Mouse (Mus musculus) ovary, adult 18-20 months (tissue): ENCODE data around the gene Dscam.

Experiments
- DNase-seq: peaks from one replicate; pipeline ENCODE4 v3.0.0; 2022; ENCODE audit warnings: low spot score, mixed read lengths

Dscam gene

GRCm38 (mm10) chr16:97017171-97017738, 153.3 kb downstream of the Dscam start:
- DNase-seq, result no peak

GRCm38 (mm10) chr16:97016244-97016850, 154.2 kb downstream of the Dscam start:
- no peak for DNase-seq

DNA sequence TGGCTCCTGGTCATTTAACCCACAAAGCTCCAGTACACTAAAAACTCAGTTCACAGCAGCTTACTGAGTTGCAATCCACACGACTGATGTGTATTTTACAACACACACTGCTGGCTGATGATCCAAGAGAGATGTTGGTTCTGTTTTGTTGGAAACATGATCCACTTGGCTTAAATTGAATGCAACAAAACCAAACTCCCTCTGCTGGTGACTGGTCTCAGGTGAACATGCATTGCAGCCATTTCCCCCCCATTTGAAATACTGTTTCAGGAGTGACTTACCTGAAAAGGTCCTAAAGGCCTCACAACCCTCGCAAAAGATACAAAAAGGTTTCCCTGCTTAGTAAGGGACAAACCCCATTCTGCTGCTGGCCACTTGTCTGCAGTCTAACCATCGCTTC, 156.2 kb downstream of the Dscam start:
- no peak for DNase-seq

DNA sequence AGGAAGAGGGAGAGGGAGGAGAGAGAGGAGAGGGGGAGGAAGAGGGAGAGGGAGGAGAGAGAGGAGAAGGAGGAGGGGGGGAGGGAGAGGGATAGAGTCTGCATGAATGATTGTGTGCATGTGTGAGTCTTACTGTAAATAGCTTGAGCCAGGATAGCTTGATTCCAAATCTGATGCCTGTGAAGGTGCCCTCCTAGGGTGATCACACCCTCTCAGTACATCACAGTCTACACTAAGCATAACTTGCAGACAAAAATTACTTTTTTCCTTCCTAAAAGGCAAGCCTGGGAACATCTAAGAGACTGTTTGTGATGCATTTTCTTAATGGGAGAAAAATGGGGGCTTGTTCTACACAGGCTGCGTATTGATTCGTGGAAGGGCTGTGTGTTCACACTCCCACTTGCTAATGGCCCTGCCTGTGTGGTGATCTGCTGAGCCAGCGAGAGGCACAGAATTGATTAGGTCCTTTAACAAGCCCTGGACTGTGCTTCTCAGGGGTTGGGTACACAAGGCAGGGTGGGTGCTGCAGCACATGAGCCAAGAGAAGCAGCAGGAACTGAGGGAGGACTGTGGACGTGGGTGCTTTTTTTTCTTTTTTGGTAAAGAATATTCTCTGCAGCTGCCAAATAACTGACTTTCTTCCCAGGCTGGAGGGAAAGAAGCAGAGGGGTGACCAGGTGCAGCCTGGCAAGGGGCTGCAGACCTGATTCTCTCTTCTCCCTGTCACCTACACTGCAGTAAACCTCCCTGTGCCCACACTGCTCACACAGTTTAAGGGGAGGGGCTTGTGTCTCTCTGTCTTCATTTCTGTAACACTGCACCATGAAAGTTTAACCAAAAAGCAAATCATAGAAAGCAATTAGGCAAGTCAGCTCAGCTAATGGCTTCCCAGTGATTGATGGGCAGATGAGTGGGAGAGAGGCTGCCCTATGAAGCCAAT, 161.2 kb downstream of the Dscam start:
- DNase-seq, result no peak

GRCm38 (mm10) chr16:97007892-97008527, 162.5 kb downstream of the Dscam start:
- DNase-seq, result no peak

GRCm38 (mm10) chr16:97006854-97007182, 163.7 kb downstream of the Dscam start:
- no peak for DNase-seq

DNA sequence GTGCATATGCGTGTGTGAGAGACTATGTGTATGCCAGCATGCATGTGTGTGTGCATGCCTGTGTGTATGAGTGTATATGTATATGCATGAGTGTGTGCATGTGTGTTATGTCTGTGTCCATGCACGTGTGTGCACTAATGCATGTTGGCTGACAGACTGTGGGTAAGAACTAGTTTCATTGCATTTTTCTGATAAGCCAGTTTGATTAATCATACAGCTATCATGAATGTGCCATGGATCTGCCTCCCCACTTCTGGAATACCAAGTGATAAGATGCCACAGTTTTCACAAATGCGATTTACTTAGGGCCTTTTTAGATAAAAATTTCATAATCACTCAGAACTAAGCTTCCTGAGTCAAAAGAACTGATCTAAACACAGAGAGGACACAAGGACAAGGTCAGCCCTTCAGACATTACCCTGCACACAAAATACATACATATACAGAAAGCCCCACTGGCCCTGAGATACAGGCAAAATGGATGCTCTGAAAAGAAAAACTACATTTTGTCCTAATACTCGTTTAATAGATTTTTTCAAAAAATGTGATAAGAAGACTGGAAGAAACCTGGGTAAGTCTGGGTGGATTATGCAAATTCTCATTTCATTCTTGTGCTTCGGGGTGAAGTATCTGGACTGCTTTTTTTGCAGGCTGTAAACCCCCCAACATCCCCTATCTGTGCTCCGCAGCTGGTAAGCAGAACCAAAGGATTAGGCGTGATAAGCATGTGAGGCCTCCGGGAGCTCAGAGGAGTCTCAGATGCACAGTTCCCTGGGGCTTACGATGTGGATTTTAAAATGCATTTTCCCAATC, 164.3 kb downstream of the Dscam start:
- no peak for DNase-seq

DNA sequence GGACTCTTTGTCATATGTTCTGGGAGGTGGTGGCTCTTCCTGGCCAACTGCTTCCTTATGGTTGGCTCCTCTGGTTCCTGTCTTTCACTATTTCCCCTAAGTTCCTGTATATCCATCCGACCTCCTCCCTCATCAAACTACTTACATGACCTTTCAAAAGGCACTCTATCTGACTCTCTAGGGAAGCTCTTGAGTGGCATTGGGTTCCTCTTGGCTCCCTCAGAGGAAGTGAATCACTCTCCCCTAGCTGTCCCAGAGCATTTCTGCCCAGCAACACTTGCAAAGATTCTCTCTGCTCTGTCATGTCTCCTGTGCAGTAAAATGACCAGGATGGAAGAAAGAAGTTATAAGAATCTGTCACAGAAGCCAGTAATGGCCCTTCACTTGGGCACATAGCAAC, 166.6 kb downstream of the Dscam start:
- no peak for DNase-seq

DNA sequence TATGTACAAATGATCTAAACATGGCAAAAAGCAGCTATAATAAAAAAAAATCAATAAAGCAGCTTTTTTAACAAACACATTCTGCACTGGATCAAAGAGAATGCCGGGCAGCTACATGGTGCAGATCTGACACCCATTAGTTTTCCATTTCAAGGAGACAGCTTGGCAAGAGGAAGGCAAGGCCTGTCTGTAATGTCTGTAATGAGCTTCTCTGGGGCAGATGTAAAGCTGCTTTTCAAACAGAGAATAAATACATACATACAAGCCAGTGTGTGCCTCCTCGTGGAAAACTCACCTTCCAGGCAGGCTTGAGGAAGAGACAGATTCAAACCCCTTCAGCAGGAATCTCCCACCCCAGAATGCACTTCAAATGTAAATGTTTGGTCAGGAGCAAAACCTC, 167.7 kb downstream of the Dscam start:
- no peak for DNase-seq

DNA sequence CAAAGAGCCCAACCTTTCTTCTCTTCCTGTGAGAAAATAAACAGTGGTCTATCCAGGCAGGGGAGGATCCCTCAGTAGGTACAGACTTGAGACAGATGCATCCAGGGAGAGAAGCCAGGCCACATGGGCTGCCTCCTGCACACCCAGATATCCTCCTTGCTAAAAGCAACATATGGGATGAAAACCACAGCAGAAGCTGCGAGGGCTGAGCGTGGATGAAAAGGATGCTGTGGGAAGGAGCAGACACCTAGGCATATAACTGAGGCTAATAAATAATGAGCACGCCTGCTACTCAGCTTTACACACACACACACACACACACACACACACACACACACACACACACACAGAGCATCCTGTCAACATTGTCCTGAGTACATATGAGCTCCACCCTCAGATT, 168.4 kb downstream of the Dscam start:
- no peak for DNase-seq

- peak; percentile 6 for DNase-seq
Measured at GRCm38 (mm10) chr16:96996854-96997253, 173.7 kb downstream of the Dscam start.

DNA sequence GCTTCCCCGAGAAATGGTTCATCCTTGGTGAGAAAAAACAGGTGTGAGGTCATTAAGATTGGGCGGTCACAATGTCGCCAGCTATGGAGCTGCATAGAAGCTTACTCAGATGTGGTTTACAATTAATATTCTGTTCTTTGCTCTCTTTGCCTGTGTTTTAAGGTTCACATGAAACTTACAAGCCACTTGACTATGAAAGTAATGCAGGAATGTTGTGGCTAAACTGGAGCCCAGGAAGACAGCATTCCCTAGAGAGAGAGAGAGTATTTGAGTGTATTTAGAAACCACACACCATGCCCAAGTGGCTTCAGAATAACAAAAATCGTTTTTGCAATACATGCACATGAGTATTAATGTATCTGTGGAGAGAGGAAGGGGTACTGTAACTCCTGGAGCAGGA, 174.7 kb downstream of the Dscam start:
- DNase-seq, result no peak

DNA sequence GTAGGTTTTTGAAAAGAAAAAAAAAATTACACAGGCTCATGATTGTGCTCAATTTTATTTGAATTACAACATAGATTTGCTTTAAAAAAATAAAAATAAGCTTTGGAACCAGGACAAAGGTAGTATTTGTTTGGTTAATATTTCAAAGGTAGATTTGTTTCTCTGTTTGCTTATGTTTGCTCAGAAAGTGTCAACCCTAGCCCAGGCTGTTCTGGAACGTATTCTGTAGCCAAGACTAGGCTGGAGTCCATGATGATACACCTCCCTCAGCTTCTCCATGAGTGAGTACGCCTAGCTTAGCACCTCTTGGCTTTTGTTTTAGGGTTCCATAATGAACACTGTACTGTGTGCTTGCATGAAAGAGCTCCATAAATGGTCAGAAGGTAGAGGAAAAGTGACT, 183.2 kb downstream of the Dscam start:
- no peak for DNase-seq

DNA sequence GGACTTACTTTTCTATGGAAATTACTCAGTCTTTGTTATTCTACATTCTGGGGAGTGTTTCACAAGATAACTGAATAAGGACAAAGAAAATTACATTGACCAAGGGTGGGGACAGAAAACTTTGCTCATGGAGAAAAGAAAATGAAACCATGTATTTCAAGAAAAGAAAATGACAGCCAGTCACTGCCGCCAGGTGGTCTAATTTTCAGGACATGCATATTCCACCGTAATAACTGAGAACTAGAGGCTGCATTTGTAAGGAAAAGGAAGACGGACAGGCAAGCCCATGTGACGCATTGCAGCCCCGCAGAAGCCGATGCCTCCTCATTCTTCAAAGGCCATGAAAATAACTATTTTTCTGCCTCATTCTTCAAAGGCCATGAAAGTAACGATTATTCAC, 197.3 kb downstream of the Dscam start:
- DNase-seq, result no peak

DNA sequence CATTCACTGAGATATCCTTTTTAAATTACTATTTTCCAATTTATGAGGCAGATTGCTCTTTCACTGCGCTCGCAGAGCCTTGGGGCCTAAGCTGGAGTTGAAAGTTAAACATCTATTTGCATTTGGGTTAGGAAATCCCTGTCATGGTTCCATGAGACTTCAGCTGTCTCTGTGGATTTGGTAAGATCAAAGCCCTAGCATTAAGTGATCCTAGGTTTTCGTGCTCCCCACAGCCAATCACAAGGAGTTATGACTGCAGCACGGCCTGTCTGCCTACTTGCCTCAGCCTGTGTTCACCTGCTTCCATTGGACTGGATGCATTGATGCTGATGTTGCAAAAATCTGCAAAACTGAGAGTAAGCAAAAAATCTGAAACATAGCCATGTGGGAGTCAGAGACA, 198.8 kb downstream of the Dscam start:
- no peak for DNase-seq

- no peak for DNase-seq
Measured at GRCm38 (mm10) chr16:96970412-96970811, 200.1 kb downstream of the Dscam start.

DNA sequence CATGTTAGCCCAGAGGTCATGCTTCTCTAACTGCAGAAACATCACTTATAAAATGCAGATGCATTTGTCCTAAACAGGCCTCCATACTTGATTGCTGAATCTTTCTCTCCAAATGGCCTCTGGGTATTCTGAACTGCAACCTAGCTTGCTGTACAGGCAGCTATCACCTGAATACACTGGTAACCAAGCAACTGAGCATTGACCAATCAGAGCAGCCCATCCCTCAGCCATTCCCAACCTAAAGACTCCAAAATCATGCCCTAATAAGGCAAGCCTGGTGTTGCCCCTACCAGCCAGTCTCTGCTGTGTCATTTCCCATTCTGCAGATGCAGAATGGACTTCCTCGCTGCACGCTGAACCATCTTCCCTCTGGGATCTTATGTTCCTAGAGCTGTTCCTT, 200.9 kb downstream of the Dscam start:
- DNase-seq, result no peak

DNA sequence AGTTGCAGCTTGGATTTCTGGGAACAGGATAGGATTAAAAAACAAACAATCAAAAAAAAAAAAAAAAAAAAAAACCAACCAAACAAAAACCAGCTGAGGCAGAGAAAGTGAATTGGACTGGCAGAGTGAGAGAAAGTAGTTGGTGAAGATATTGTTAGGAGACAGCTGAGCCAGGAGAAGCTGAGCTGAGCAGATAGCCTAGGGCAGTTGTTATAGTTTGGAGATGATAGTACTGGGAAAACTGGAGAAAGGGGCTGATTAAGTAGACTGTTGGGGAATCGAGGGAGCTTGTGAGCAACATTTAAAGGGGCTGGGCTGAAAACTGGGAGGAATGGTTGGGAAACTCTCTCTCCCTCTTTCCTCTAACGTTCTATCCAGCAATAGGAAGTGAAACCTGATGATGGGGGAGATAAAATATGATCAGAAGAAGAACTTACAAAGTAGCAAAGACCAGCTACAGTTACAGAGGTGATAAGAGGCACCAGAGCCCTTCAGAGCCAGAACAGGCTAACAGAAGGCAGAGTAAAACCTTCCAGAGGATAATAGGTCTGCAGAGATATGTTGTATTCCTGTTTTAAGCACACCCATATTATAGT, 201.6 kb downstream of the Dscam start:
- no peak for DNase-seq

DNA sequence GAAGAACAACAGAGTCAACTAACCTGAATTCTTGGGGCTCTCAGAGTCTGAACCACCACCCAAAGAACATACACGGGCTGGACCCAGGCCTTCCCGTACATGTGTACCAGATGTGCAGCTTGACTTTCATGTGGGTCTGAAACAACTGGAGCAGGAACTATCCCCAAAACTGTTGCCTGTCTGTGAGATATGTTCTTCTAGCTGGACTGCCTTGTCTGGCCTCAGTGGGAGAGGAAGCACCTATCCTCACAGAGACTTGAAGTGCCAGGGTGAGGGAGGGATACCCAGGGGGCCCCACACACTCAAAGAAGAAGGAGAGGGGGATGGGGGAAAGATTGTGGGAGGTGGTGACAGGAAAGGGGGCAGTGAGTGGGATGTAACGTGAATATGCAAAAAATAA, 210.9 kb downstream of the Dscam start:
- DNase-seq, result no peak

DNA sequence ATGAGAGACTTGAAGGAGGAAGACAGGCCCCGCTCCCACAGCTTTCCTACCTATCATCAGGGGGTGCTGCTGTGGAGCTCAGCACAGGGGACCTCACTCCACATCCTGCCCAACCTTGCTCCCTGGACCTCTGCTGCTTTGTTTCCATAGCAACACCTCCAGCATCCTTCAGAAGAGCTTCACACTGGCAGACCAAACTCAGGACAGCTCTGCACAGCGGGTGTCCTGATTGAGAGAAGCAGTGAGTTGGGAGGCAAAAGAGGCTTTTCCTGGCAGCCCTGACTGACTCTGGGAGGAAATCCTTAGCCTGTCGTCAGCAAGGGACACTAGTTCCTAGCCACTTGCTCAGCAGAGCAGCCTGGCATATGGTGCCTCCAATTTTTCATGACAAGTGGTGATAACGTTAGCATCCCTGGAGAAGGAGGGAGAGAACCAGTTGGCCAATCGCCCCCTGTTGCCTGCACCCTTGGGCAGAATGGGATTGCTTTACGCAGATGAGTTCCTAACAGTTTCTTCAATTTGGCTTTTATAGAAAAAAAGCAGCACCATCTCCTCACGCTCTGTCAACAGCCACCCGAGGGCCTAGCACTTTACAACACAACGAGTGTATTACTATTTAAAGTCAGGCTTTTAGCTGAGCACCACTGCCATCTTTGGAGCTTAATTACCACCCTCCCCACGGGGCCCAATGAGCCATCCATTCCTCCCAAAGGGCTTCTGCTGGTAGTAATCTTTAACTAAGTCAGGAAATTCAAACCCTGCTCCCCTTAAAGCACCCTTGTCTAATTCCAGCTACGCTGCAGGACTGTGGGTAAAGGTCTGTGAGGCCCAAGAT, 224.9 kb downstream of the Dscam start:
- no peak for DNase-seq

DNA sequence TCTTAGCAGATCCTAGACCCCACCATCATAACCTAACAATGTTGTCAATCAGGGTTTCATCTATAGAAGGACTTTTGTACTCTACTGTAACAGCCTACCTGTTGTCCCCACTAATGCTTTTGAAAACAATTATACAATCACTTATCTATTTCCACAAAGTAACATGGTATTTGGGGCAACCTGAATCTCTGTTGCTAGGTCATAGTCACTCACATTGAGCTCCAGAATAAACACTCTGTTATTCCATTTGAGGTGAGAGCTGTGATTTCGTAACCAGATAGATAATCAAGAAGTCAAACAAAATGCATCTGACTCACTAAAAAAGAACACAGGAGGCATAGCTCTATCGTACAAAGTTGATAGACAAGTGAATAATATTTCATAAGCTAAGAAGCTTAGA, 226.9 kb downstream of the Dscam start:
- no peak for DNase-seq
